Mouse (Mus musculus) kidney, embryonic 15.5 days (tissue): ENCODE results near the gene Fbxo42. TPM values are rescaled to one million over a fixed set of nuclear protein-coding genes. Genes with fewer than 3 reads are reported as not detected.

Experiments used
- ATAC-seq: fragments of 200-750 bp; cut with Nextera tagmentation; replicated peaks from 2 replicates; pipeline ENCODE4 v1.8.0; 2017; ENCODE audit warnings: moderate TSS enrichment; ENCODE audit not compliant: low FRiP score
- H3K27ac ChIP-seq: fragments of 300-500 bp; sonication (generic); 2 replicates; pipeline ENCODE4 v1.5.1; 2015; ENCODE audit warnings: mild to moderate bottlenecking, inconsistent platforms
- H3K27me3 ChIP-seq: fragments of 300-500 bp; sonication (generic); 2 replicates; pipeline ENCODE4 v1.6.1; 2015; ENCODE audit warnings: inconsistent platforms
- H3K36me3 ChIP-seq: fragments of 300-500 bp; sonication (generic); 2 replicates; pipeline ENCODE4 v1.6.1; 2015; ENCODE audit warnings: inconsistent platforms
- H3K4me1 ChIP-seq: fragments of 300-500 bp; sonication (generic); 2 replicates; pipeline ENCODE4 v1.6.1; 2015; ENCODE audit warnings: inconsistent platforms
- H3K4me2 ChIP-seq: fragments of 300-500 bp; sonication (generic); 2 replicates; pipeline ENCODE4 v1.6.1; 2015; ENCODE audit warnings: moderate library complexity, mild to moderate bottlenecking, inconsistent platforms
- H3K4me3 ChIP-seq: fragments of 300-500 bp; sonication (generic); replicated peaks from 2 replicates; pipeline ENCODE4 v1.5.1; 2015; ENCODE audit warnings: mild to moderate bottlenecking, inconsistent platforms
- H3K9ac ChIP-seq: fragments of 300-500 bp; sonication (generic); 2 replicates; pipeline ENCODE4 v1.6.1; 2015; ENCODE audit warnings: mild to moderate bottlenecking, inconsistent platforms
- H3K9me3 ChIP-seq: fragments of 300-500 bp; sonication (generic); replicated peaks from 2 replicates; pipeline ENCODE4 v1.6.1; 2016; ENCODE audit warnings: inconsistent platforms
- WGBS: fragments of 180-500 bp; shearing (Covaris S2); methylation state at CpG from one replicate; pipeline ENCODE4 v1.1.7; 2015; ENCODE audit warnings: mixed read lengths; 5-methylcytosine and 5-hydroxymethylcytosine counted together
- polyA plus RNA-seq: library from polyadenylated mRNA; unstranded; fragments of >200 nt; fragmentation: Nextera tagmentation; extraction: Ambion mirVana; gene quantifications from 2 replicates; pipeline ENCODE4 v1.2.1, GENCODE M21; 2015

The Fbxo42 gene
- polyA plus RNA-seq, 1 experiment from 2014 or later = 23.0 TPM

DNA sequence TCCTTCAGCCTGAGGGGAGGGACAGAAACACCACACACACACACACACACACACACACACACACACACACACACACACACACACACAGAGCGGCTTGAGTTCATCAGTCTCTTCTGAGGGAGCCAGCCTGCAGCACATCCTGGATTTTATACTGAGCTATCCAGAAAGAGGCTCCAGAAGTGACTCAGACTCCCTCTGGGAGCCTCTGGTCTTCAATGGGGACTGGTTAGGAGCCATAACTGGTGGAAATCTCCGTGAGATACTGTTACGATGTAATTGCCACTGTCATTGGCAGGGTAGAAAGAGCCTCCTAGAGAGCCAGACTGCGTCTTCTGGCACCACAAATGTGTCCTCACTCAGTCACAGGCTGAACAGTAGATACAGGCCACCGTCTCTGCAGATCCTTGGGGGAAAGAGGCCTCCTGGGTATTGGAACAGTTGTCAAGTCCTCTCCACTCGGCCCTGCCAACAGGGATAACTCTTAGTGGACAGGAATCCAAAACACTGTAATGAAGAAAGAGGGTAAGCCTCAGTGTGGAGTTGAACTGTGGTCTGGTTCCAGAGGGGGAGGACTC, 87.9 kb downstream of the Fbxo42 start:
- no peak overlapping the region for H3K4me3 ChIP-seq
- H3K27me3 ChIP-seq = peaks cover 48% of the 10 kb centered on the region
- no peaks in the 10 kb centered on the region for H3K36me3 ChIP-seq
- 55% methylated on average over 6 of the region's 6 CpGs for WGBS
- H3K9ac ChIP-seq = no peak overlapping the region
- peaks cover 20% of the 10 kb centered on the region for H3K4me1 ChIP-seq
- H3K27ac ChIP-seq = no peak overlapping the region
- H3K9me3 ChIP-seq = no peaks in the 10 kb centered on the region
- ATAC-seq = no peak
- no peak overlapping the region for H3K4me2 ChIP-seq

DNA sequence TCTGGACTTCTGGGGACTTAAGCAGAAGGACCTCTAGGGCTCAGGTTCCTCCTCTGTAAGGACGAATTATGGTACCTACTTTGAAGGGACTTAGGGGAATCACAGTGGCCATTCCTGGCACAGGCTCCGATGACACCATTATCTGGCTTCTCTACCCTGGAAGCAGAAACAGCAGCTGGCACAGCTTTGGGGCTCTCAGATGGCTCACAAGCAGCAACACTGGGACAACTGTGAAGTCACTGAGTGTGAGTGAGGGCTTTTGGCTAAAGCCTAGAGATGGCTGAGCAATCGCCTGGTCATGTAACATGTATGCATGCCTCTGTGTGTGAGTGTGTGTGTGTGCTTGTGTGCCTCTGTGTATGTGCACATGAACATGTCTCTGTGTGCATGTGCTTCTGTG, 89.1 kb downstream of the Fbxo42 start:
- no peaks in the 10 kb centered on the region for H3K9me3 ChIP-seq
- no peak overlapping the region for H3K9ac ChIP-seq
- no peak for ATAC-seq
- H3K27ac ChIP-seq = no peak overlapping the region
- H3K4me3 ChIP-seq = no peak overlapping the region
- peaks cover 58% of the 10 kb centered on the region for H3K27me3 ChIP-seq
- peaks cover 31% of the 10 kb centered on the region for H3K4me1 ChIP-seq
- H3K4me2 ChIP-seq = no peak overlapping the region
- WGBS = 75% methylated on average over 3 of the region's 3 CpGs
- no peaks in the 10 kb centered on the region for H3K36me3 ChIP-seq

DNA sequence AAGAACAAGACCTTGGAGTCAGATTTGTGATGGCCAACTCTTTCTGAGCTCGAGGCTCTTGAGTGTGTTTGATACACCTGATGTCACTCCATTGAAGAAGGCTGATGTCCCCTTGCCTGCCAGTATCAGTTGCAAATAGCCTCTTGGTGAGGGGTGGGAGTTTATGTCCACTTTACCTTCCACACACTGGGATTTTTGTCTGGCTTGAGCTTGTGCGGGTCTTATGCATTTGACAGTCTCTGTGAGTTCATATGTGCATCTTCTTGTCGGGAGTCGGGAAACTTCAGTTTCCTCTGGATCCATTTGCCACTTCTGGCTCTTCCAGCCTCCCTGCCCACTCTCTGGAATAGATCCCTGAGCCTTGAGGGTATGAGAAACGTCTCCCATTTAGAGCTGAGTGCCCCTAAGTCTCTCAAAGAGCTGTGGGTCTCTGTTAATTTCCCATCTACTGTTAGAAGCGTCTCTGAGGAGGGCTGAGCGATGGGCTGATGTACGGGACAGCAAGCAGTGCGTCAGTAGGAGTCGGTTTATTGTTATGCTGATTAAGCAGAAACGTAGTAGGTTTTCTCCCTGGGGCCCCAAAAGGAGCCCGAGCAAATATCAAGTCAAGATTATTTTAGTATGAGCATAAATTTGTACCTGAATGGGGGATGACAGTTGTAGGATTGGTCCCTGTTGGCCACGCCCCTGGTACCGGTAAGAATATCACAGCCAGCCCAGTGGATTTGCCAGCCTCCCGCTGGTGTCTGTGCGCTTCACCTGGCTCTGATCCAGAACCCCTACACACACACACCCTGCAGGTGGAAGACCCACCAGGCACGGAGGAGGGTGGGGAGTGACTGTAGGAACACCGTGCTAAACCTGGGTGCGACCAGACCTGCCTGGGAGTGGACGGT, 91.0 kb downstream of the Fbxo42 start:
- H3K9me3 ChIP-seq = no peaks in the 10 kb centered on the region
- H3K4me1 ChIP-seq = peaks cover 50% of the 10 kb centered on the region
- peaks cover 69% of the 10 kb centered on the region for H3K27me3 ChIP-seq
- peak overlapping the region; percentile 43 for H3K4me3 ChIP-seq
- H3K36me3 ChIP-seq = no peaks in the 10 kb centered on the region
- H3K27ac ChIP-seq = no peak overlapping the region
- no peak for ATAC-seq
- H3K9ac ChIP-seq = peak overlapping the region; percentile 6; the same call in 1 of the 2 replicates
- WGBS = 5% methylated on average over 20 of the region's 20 CpGs
- peak overlapping the region; percentile 76 for H3K4me2 ChIP-seq

DNA sequence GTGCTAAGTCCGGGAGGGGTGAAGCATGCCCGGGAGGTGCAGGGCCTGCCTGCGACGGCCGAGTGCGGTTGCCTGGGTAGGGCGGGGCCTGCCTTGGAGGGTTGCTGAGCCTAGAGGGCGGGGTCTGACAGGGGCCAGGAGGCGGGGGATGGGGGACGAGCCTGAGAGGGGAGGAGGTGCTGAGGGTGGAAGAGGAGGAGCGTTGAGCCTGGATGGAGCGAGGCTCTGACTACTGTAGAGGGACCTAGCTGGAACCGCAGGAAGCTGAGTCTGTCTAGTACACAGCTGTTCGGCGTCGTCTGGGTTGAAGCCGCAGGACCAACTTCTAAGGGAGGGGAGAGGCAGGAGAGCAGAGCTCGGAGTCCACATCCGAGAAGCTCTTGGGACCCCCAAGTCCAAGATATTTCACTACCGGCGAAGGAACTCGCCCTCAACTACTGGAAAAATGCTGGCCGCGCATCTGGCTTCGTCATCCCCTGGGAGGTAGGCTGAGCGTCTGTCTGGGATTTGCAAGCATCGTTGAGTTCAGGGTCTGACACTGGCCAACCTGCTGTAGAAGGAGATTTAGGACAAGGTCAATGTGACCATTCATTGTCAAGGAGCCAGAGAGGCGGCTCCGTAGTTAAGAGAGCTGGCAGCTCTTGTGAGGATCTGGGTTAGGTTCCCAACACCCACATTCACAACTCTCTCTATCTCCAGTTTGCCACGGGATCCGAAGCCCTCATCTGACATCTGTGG, 91.8 kb downstream of the Fbxo42 start, which contains the start of gene Arhgef19:
Arhgef19 (plus strand) TSS at position 112 of the 738 bp plus-strand sequence.
- H3K9ac ChIP-seq = peak within 1 kb of the TSS; percentile 6; the same call in 1 of the 2 replicates
- H3K27me3 ChIP-seq = peaks cover 77% of the 10 kb centered on the region
- H3K4me1 ChIP-seq = peaks cover 57% of the 10 kb centered on the region
- peak within 1 kb of the TSS; percentile 43 for H3K4me3 ChIP-seq
- peak; percentile 91 for ATAC-seq
- under 1% methylated on average over 31 of the region's 31 CpGs for WGBS
- no peaks in the 10 kb centered on the region for H3K9me3 ChIP-seq
- peak within 1 kb of the TSS; percentile 76 for H3K4me2 ChIP-seq
- H3K27ac ChIP-seq = peak within 1 kb of the TSS; percentile 79
- H3K36me3 ChIP-seq = no peaks in the 10 kb centered on the region

DNA sequence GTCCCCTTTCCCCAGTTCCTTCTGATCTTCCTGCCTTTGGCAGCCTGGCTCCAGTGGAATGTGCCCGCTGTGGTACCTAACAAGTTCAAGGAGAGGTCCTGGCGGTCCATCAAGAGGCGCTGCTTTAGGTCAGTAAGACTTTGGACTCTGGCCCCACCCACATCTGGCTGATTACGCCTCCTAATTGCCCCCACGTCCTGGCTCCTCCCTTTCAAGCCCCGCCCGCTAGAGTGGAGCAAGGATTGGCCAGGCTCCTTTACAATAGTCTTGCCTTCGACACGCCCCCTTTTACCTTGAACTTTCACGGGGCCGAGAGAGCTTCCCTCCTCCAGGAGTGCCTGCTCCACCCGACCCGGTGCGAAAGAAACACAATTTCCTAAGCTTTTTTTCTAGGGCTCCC, 92.9 kb downstream of the Fbxo42 start:
- H3K27me3 ChIP-seq = peaks cover 86% of the 10 kb centered on the region
- H3K27ac ChIP-seq = peak overlapping the region; percentile 19; the same call in 1 of the 2 replicates
- ATAC-seq = peak; percentile 38
- H3K9ac ChIP-seq = no peak overlapping the region
- 1% methylated on average over 14 of the region's 14 CpGs for WGBS
- peak overlapping the region; percentile 76 for H3K4me2 ChIP-seq
- H3K9me3 ChIP-seq = no peaks in the 10 kb centered on the region
- H3K36me3 ChIP-seq = no peaks in the 10 kb centered on the region
- H3K4me3 ChIP-seq = peak overlapping the region; percentile 43
- H3K4me1 ChIP-seq = peaks cover 65% of the 10 kb centered on the region

DNA sequence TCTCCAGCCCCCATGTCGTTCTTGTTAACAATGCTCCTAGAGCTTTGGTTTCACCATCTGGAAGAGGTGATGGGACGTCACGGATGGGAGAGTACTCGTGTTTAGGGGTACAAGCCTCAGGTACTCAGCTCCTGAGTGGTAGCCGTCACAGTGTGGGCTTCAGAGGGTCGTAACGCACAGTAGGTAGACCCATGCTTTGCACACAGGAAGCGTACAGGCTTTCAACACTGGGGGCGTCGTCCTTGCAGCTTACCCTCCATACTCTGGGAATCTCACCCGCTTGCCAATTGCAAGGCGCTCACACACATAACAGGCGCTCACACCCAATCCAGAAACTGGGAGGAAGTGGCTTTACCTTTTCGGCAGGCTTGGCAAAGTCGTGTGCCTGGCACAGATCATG, 94.1 kb downstream of the Fbxo42 start:
- Histone ChIP-seq H3K27ac (no peak overlapping the region), H3K36me3 (no peaks in the 10 kb centered on the region), H3K4me3 (peak overlapping the region; percentile 31; the same call in 1 of the 2 replicates), H3K4me2 (peak overlapping the region; percentile 47; the same call in 1 of the 2 replicates), H3K27me3 (peaks cover 89% of the 10 kb centered on the region), H3K4me1 (peaks cover 76% of the 10 kb centered on the region), H3K9ac (no peak overlapping the region), H3K9me3 (no peaks in the 10 kb centered on the region)
- 28% methylated on average over 15 of the region's 15 CpGs for WGBS
- no peak for ATAC-seq

DNA sequence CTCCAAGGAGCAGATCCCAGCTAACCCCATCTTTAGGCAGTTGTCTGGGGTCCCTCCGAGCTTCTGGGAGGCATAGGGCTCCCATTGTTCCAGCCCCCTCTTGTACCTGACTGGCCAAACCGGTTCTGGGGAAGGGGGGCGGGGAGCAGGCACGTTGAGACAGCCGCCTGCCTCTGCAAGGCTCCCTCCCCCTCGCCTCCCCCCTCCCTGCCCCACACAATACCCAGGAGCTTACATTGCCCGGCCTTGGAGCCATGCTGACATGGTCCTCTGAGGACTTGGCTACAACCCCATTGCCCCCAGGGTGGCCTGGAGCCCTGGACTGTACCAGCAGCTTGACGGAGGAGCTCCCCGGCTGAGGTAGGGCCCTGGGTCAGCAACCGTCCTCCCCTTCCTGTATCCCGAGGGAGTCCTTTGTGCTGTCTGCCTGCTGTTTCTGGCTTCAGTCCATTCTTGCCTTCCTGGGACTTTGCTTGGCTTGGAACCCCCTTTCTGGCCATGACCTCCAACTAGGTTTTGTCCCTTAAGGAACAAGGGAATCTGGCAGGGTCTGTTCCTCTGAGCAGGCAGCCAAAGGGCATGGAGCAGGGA, 95.0 kb downstream of the Fbxo42 start:
- Histone ChIP-seq H3K36me3 (no peaks in the 10 kb centered on the region), H3K27ac (peak overlapping the region; percentile 76), H3K9me3 (no peaks in the 10 kb centered on the region), H3K4me2 (peak overlapping the region; percentile 47), H3K27me3 (peaks cover 91% of the 10 kb centered on the region), H3K4me3 (peak overlapping the region; percentile 31), H3K9ac (peak overlapping the region; percentile 21), H3K4me1 (peaks cover 85% of the 10 kb centered on the region)
- ATAC-seq = peak; percentile 13; the same call in 1 of the 2 replicates
- WGBS = 16% methylated on average over 11 of the region's 11 CpGs

DNA sequence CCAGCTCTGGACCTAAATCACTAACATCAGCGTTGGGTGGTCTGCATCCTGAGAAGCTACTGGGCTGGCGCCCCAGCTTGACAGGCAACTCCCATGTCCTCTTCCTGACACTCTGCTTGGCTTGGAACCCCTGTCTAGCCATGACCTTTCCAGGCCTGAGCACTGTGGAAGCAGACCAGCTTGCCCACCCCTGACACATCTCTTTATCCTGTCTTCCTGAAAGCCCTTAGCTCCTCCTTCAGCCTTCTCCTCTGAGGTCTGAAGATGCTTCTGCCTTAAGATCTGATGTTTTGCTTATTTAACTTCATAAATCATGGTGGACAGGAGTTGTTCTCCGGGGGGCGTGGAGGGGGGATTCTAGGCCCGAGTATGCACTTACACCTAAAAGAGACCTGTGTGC, 95.9 kb downstream of the Fbxo42 start:
- Histone ChIP-seq H3K36me3 (no peaks in the 10 kb centered on the region), H3K4me2 (peak overlapping the region; percentile 47), H3K9me3 (no peaks in the 10 kb centered on the region), H3K27ac (no peak overlapping the region), H3K4me1 (peaks cover 94% of the 10 kb centered on the region), H3K9ac (no peak overlapping the region), H3K27me3 (peaks cover 92% of the 10 kb centered on the region), H3K4me3 (peak overlapping the region; percentile 31)
- ATAC-seq = no peak
- 44% methylated on average over 5 of the region's 5 CpGs for WGBS

DNA sequence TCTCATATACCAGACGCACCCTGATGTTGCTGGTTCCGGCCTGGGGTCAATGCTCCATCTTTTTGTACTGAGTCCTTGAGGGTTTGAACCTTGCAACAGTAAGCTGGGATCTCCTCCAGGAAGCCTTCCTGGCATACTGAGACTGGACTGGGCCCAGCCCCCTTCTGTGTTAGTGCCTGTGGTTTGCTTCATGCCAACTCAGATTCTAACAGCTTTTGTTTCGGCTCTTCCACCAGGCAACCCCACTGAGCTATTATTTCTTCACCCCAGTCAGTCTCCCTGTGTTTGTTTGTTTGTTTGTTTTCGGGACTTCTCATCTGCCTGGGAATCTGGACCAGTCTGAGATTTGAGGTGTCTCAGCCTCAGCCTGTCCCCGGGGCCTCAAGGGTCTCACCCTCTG, 96.7 kb downstream of the Fbxo42 start:
- ATAC-seq = no peak
- 54% methylated on average over 5 of the region's 5 CpGs for WGBS
- H3K4me3 ChIP-seq = peak overlapping the region; percentile 18; the same call in 1 of the 2 replicates
- H3K27ac ChIP-seq = peak overlapping the region; percentile 82
- peaks cover 94% of the 10 kb centered on the region for H3K27me3 ChIP-seq
- H3K4me2 ChIP-seq = peak overlapping the region; percentile 47
- H3K9ac ChIP-seq = no peak overlapping the region
- no peaks in the 10 kb centered on the region for H3K9me3 ChIP-seq
- H3K36me3 ChIP-seq = no peaks in the 10 kb centered on the region
- peaks cover 93% of the 10 kb centered on the region for H3K4me1 ChIP-seq

DNA sequence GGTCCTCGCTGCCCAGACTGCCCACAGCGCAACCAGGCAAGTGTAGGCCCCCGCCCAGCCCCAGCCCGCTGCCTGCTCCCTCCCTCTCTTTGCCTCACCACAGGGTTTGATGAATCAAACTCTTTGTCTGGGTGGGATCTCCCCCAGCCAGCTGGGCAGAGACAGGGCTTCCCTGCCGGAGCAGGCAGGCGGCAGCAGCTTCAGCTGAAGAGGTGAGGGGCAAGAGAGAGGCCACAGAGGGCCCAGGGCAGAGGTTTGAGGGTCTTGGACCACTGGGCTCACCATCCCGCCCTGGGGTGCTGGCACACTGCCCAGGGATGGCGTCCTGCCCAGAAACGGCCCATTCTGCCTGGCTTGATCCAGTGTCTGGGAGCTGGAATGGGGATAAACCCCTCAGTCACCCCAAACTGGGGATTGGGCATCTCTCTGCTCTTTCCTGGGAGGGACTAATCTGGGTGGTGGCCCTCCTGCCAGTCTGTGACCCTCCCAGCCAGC, 97.3 kb downstream of the Fbxo42 start:
- Histone ChIP-seq H3K36me3 (no peaks in the 10 kb centered on the region), H3K27ac (peak overlapping the region; percentile 82), H3K27me3 (peaks cover 97% of the 10 kb centered on the region), H3K4me3 (peak overlapping the region; percentile 18), H3K9me3 (no peaks in the 10 kb centered on the region), H3K4me2 (peak overlapping the region; percentile 47), H3K4me1 (peaks cover 87% of the 10 kb centered on the region), H3K9ac (0 out of 2 replicates have a peak overlapping the region, but pooled peaks have one; percentile 37)
- no peak for ATAC-seq
- WGBS = 26% methylated on average over 9 of the region's 9 CpGs
